Mouse (Mus musculus) embryonic facial prominence, embryonic 11.5 days (tissue): ENCODE results near the gene Sidt2. TPM values are rescaled to one million over a fixed set of nuclear protein-coding genes. Genes with fewer than 3 reads are reported as not detected.

Source experiments
- ATAC-seq: fragments of 200-750 bp; cut with Nextera tagmentation; replicated peaks from 2 replicates; pipeline ENCODE4 v1.8.0; 2017; ENCODE audit warnings: low read depth; ENCODE audit not compliant: insufficient number of reproducible peaks, low FRiP score, low TSS enrichment
- DNase-seq: peaks from one replicate; pipeline ENCODE4 v3.0.0-alpha.2; 2015; ENCODE audit warnings: low spot score
- H3K27ac ChIP-seq: fragments of 300-500 bp; sonication (generic); replicated peaks from 2 replicates; pipeline ENCODE4 v1.5.1; 2014; ENCODE audit warnings: mild to moderate bottlenecking, low read depth, low read length, control low read depth
- H3K27me3 ChIP-seq: fragments of 300-500 bp; sonication (generic); 2 replicates; pipeline ENCODE4 v1.6.1; 2014; ENCODE audit warnings: mild to moderate bottlenecking, low read length, moderate library complexity, mixed read lengths; ENCODE audit not compliant: control insufficient read depth, insufficient read depth
- H3K36me3 ChIP-seq: fragments of 300-500 bp; sonication (generic); replicated peaks from 2 replicates; pipeline ENCODE4 v1.6.1; 2014; ENCODE audit warnings: low read depth, mild to moderate bottlenecking, low read length, moderate library complexity, mixed read lengths; ENCODE audit not compliant: control insufficient read depth, insufficient read depth
- H3K4me1 ChIP-seq: fragments of 300-500 bp; sonication (generic); 2 replicates; pipeline ENCODE4 v1.6.1; 2014; ENCODE audit warnings: low read length, mixed read lengths; ENCODE audit not compliant: control insufficient read depth, insufficient read depth
- H3K4me2 ChIP-seq: fragments of 300-500 bp; sonication (generic); 2 replicates; pipeline ENCODE4 v1.6.1; 2014; ENCODE audit warnings: low read depth, mild to moderate bottlenecking, control low read depth, low read length, moderate library complexity
- H3K4me3 ChIP-seq: fragments of 300-500 bp; sonication (generic); 2 replicates; pipeline ENCODE4 v1.5.1; 2014; ENCODE audit warnings: low read depth, low read length, control low read depth
- H3K9ac ChIP-seq: fragments of 300-500 bp; sonication (generic); replicated peaks from 2 replicates; pipeline ENCODE4 v1.6.1; 2014; ENCODE audit warnings: mild to moderate bottlenecking, control low read depth, low read length
- H3K9me3 ChIP-seq: fragments of 300-500 bp; sonication (generic); replicated peaks from 2 replicates; pipeline ENCODE4 v1.6.1; 2016; ENCODE audit warnings: mild to moderate bottlenecking, low read length, inconsistent platforms, mixed read lengths; ENCODE audit not compliant: control insufficient read depth
- WGBS: fragments of 180-500 bp; shearing (Covaris S2); extraction: QIAGEN DNeasy Blood & Tissue Kit; methylation state at CpG from one replicate; pipeline ENCODE4 v1.1.7; 2014; 5-methylcytosine and 5-hydroxymethylcytosine counted together
- polyA plus RNA-seq: library from polyadenylated mRNA; unstranded; fragments of >200 nt; fragmentation: Nextera tagmentation; extraction: Ambion mirVana; gene quantifications from 2 replicates; pipeline ENCODE4 v1.2.1, GENCODE M21; 2014

Gene Sidt2
- polyA plus RNA-seq, 1 experiment from 2014 or later: 23.8 TPM

GRCm38 (mm10) chr9:45981331-45981730 is 26.3 kb upstream of the Sidt2 start:
- ATAC-seq: no peak
- no peaks in the 10 kb centered on the region; the same call in 1 of the 2 replicates for H3K4me1 ChIP-seq
- H3K27me3 ChIP-seq: no peaks in the 10 kb centered on the region
- no peak overlapping the region for H3K4me3 ChIP-seq
- no peak overlapping the region for H3K4me2 ChIP-seq
- H3K27ac ChIP-seq: no peak overlapping the region
- H3K9me3 ChIP-seq: no peaks in the 10 kb centered on the region
- no peak for DNase-seq
- H3K36me3 ChIP-seq: no peaks in the 10 kb centered on the region; the same call in 1 of the 2 replicates
- no peak overlapping the region for H3K9ac ChIP-seq

- no peaks in the 10 kb centered on the region for H3K27me3 ChIP-seq
- no peak overlapping the region for H3K9ac ChIP-seq
- H3K36me3 ChIP-seq: no peaks in the 10 kb centered on the region; the same call in 1 of the 2 replicates
- H3K9me3 ChIP-seq: no peaks in the 10 kb centered on the region
- ATAC-seq: no peak
- no peak overlapping the region for H3K27ac ChIP-seq
- no peaks in the 10 kb centered on the region; the same call in 1 of the 2 replicates for H3K4me1 ChIP-seq
- no peak for DNase-seq
- H3K4me2 ChIP-seq: no peak overlapping the region
- H3K4me3 ChIP-seq: no peak overlapping the region
- 90% methylated on average over 1 of the region's 1 CpGs for WGBS
These were observed 25.6 kb upstream of the Sidt2 start for GRCm38 (mm10) chr9:45980611-45981010.

GRCm38 (mm10) chr9:45979778-45980177 is 24.7 kb upstream of the Sidt2 start:
- Histone ChIP-seq H3K36me3 (peaks cover under 1% of the 10 kb centered on the region), H3K4me3 (no peak overlapping the region), H3K27me3 (no peaks in the 10 kb centered on the region), H3K27ac (no peak overlapping the region), H3K9me3 (no peaks in the 10 kb centered on the region), H3K9ac (no peak overlapping the region), H3K4me2 (no peak overlapping the region), H3K4me1 (no peaks in the 10 kb centered on the region; the same call in 1 of the 2 replicates)
- WGBS: 97% methylated on average over 2 of the region's 2 CpGs
- no peak for DNase-seq
- no peak for ATAC-seq

- Histone ChIP-seq H3K27ac (no peak overlapping the region), H3K27me3 (no peaks in the 10 kb centered on the region), H3K4me2 (no peak overlapping the region), H3K4me3 (no peak overlapping the region), H3K36me3 (peaks cover 10% of the 10 kb centered on the region), H3K4me1 (no peaks in the 10 kb centered on the region), H3K9ac (no peak overlapping the region), H3K9me3 (no peaks in the 10 kb centered on the region)
- DNase-seq (no peak), ATAC-seq (no peak)
- WGBS: 95% methylated on average over 2 of the region's 2 CpGs
These were observed 21.8 kb upstream of the Sidt2 start for GRCm38 (mm10) chr9:45976884-45977283.

GRCm38 (mm10) chr9:45963577-45963976 is 8.5 kb upstream of the Sidt2 start:
- DNase-seq (no peak), ATAC-seq (no peak)
- no peak overlapping the region for H3K4me3 ChIP-seq
- H3K36me3 ChIP-seq: no peaks in the 10 kb centered on the region; the same call in none of the 2 replicates
- no peaks in the 10 kb centered on the region for H3K9me3 ChIP-seq
- no peak overlapping the region for H3K4me2 ChIP-seq
- no peak overlapping the region for H3K9ac ChIP-seq
- H3K4me1 ChIP-seq: no peaks in the 10 kb centered on the region
- no peak overlapping the region for H3K27ac ChIP-seq
- no peaks in the 10 kb centered on the region for H3K27me3 ChIP-seq
- WGBS: 92% methylated on average over 6 of the region's 6 CpGs

- H3K9ac ChIP-seq: no peak overlapping the region
- H3K27ac ChIP-seq: no peak overlapping the region
- no peaks in the 10 kb centered on the region for H3K9me3 ChIP-seq
- DNase-seq (no peak), ATAC-seq (no peak)
- H3K4me1 ChIP-seq: no peaks in the 10 kb centered on the region
- H3K36me3 ChIP-seq: no peaks in the 10 kb centered on the region; the same call in none of the 2 replicates
- H3K4me3 ChIP-seq: no peak overlapping the region
- no peaks in the 10 kb centered on the region for H3K27me3 ChIP-seq
- no peak overlapping the region for H3K4me2 ChIP-seq
- 75% methylated on average over 2 of the region's 2 CpGs for WGBS
These were observed 6.8 kb upstream of the Sidt2 start for GRCm38 (mm10) chr9:45961855-45962254.

- Histone ChIP-seq H3K36me3 (no peaks in the 10 kb centered on the region; the same call in 1 of the 2 replicates), H3K9me3 (no peaks in the 10 kb centered on the region), H3K4me2 (no peak overlapping the region), H3K4me3 (no peak overlapping the region), H3K4me1 (no peaks in the 10 kb centered on the region), H3K27me3 (no peaks in the 10 kb centered on the region), H3K27ac (no peak overlapping the region), H3K9ac (no peak overlapping the region)
- 86% methylated on average over 7 of the region's 7 CpGs for WGBS
- ATAC-seq (no peak), DNase-seq (no peak)
These were observed 4.6 kb upstream of the Sidt2 start for GRCm38 (mm10) chr9:45959661-45960060.

GRCm38 (mm10) chr9:45958851-45959250 is 3.8 kb upstream of the Sidt2 start:
- ATAC-seq: no peak
- Histone ChIP-seq H3K4me3 (no peak overlapping the region), H3K9me3 (no peaks in the 10 kb centered on the region), H3K4me2 (no peak overlapping the region), H3K36me3 (no peaks in the 10 kb centered on the region), H3K27me3 (no peaks in the 10 kb centered on the region), H3K9ac (peak overlapping the region; percentile 9; the same call in 1 of the 2 replicates), H3K4me1 (no peaks in the 10 kb centered on the region), H3K27ac (no peak overlapping the region)
- no peak for DNase-seq
- 31% methylated on average over 4 of the region's 4 CpGs for WGBS
